Mouse (Mus musculus) megakaryocyte, embryonic 14.5 days (primary cell): ENCODE measurements around the gene Gphn. TPM values are rescaled to one million over a fixed set of nuclear protein-coding genes. Genes with fewer than 3 reads are reported as not detected.

Experiments
- H3K27me3 ChIP-seq: replicated peaks from 2 replicates; pipeline ENCODE3; 2012; ENCODE audit warnings: inconsistent platforms
- H3K36me3 ChIP-seq: replicated peaks from 2 replicates; pipeline ENCODE3; 2012; ENCODE audit warnings: low read length, inconsistent platforms, mixed read lengths
- H3K4me1 ChIP-seq: 2 replicates; pipeline ENCODE4 v1.6.1; 2012; ENCODE audit warnings: inconsistent platforms
- H3K4me3 ChIP-seq: replicated peaks from 2 replicates; pipeline ENCODE3; 2012; ENCODE audit warnings: moderate library complexity, mild to moderate bottlenecking, inconsistent platforms
- H3K9me3 ChIP-seq: 2 replicates; pipeline ENCODE4 v1.6.1; 2012; ENCODE audit warnings: inconsistent platforms
- FLI1 ChIP-seq: IDR thresholded peaks from 2 replicates; pipeline ENCODE4 v1.6.1; 2012; ENCODE audit warnings: low read length, inconsistent platforms, mixed read lengths
- GATA1 ChIP-seq: IDR thresholded peaks from 3 replicates; pipeline ENCODE4 v1.6.1; 2012; ENCODE audit warnings: mixed read lengths, low read length, inconsistent platforms, borderline replicate concordance
- polyA plus RNA-seq: library from polyadenylated mRNA; stranded (reverse); fragments of >175 nt; gene quantifications from 2 replicates; pipeline ENCODE4 v1.2.3, GENCODE M21; 2012; ENCODE audit warnings: low replicate concordance; ENCODE audit not compliant: insufficient read depth

The Gphn gene
- polyA plus RNA-seq, 1 experiment, result 6.9 TPM

- Histone ChIP-seq H3K4me3 (no peak overlapping the region), H3K27me3 (no peaks in the 10 kb centered on the region), H3K9me3 (no peaks in the 10 kb centered on the region), H3K36me3 (no peaks in the 10 kb centered on the region), H3K4me1 (no peaks in the 10 kb centered on the region)
- TF ChIP-seq GATA1 (no peak), FLI1 (no peak)
Measured at GRCm38 (mm10) chr12:78550913-78551312, 324.7 kb downstream of the Gphn start.

DNA sequence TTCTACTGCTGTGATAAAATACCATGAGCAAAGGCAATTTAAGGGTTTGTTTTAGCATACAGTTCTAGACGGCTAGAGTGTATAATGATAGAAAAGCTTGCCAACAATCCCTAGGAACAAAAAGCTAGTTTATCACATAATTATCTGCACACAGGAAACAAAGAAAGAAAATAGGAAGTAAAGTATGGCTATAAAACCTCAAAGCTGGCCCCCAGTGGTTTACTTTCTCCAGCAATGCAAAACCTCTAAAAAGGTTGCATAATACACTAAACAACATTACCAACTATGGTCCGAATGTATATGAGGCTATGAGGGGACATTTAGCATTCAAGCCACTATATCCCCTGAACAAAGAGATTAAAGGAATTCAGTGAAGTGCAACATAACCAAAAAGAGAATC, 405.6 kb downstream of the Gphn start:
- H3K4me3 ChIP-seq, result no peak overlapping the region
- H3K4me1 ChIP-seq, result no peaks in the 10 kb centered on the region; the same call in 1 of the 2 replicates
- H3K27me3 ChIP-seq, result no peaks in the 10 kb centered on the region
- H3K36me3 ChIP-seq, result peaks cover 8% of the 10 kb centered on the region
- no peak for TF ChIP-seq GATA1
- no peak for TF ChIP-seq FLI1
- no peaks in the 10 kb centered on the region for H3K9me3 ChIP-seq

- H3K27me3 ChIP-seq, result no peaks in the 10 kb centered on the region
- H3K4me3 ChIP-seq, result no peak overlapping the region
- TF ChIP-seq GATA1 (no peak), FLI1 (no peak)
- H3K9me3 ChIP-seq, result no peaks in the 10 kb centered on the region
- H3K36me3 ChIP-seq, result peaks cover 4% of the 10 kb centered on the region
- peaks cover 4% of the 10 kb centered on the region; the same call in 1 of the 2 replicates for H3K4me1 ChIP-seq
Measured at GRCm38 (mm10) chr12:78639466-78639865, 413.3 kb downstream of the Gphn start.

GRCm38 (mm10) chr12:78640086-78640485, 413.9 kb downstream of the Gphn start:
- Histone ChIP-seq H3K4me1 (peaks cover 4% of the 10 kb centered on the region; the same call in 1 of the 2 replicates), H3K9me3 (no peaks in the 10 kb centered on the region), H3K36me3 (peaks cover 4% of the 10 kb centered on the region), H3K27me3 (no peaks in the 10 kb centered on the region), H3K4me3 (no peak overlapping the region)
- TF ChIP-seq GATA1 (no peak), FLI1 (no peak)

DNA sequence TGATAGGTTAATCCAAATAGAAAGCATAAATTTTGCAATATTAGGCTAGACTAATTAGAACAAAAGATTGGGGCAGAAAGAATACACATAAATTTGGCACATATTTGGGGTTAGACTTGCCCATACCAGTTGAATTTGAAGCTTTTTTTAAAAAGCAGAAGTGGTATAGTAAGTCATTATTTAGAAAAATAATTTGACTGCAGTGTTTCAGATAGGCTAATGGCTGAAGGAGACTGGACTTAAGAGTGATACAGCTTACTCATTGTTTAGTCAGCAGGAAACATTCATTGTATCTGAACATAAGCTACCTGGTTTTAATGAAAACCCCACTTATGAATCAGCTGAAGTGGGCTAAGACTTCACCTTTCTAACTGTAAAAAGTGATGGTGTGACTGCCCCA, 415.0 kb downstream of the Gphn start:
- H3K9me3 ChIP-seq, result no peaks in the 10 kb centered on the region
- H3K36me3 ChIP-seq, result peaks cover 4% of the 10 kb centered on the region
- H3K4me3 ChIP-seq, result no peak overlapping the region
- H3K27me3 ChIP-seq, result no peaks in the 10 kb centered on the region
- H3K4me1 ChIP-seq, result peaks cover 4% of the 10 kb centered on the region; the same call in 1 of the 2 replicates
- no peak for TF ChIP-seq FLI1
- no peak for TF ChIP-seq GATA1

- Histone ChIP-seq H3K27me3 (no peaks in the 10 kb centered on the region), H3K9me3 (no peaks in the 10 kb centered on the region), H3K4me1 (peaks cover 4% of the 10 kb centered on the region; the same call in 1 of the 2 replicates), H3K36me3 (peaks cover 4% of the 10 kb centered on the region), H3K4me3 (no peak overlapping the region)
- TF ChIP-seq FLI1 (no peak), GATA1 (no peak)
Measured at GRCm38 (mm10) chr12:78643691-78644090, 417.5 kb downstream of the Gphn start.

GRCm38 (mm10) chr12:78645282-78645681, 419.1 kb downstream of the Gphn start:
- TF ChIP-seq GATA1, result no peak
- no peak for TF ChIP-seq FLI1

GRCm38 (mm10) chr12:78659718-78660304, 433.6 kb downstream of the Gphn start:
- no peak overlapping the region for H3K4me3 ChIP-seq
- peaks cover 6% of the 10 kb centered on the region; the same call in 1 of the 2 replicates for H3K4me1 ChIP-seq
- H3K9me3 ChIP-seq, result no peaks in the 10 kb centered on the region
- H3K27me3 ChIP-seq, result no peaks in the 10 kb centered on the region
- peaks cover 4% of the 10 kb centered on the region for H3K36me3 ChIP-seq
- TF ChIP-seq GATA1 (no peak), FLI1 (no peak)

More at GRCm38 (mm10) chr12:78645282-78645681, 419.1 kb downstream of the Gphn start:
- H3K4me3 ChIP-seq, result no peak overlapping the region
- peaks cover 4% of the 10 kb centered on the region; the same call in 1 of the 2 replicates for H3K4me1 ChIP-seq
- no peaks in the 10 kb centered on the region for H3K27me3 ChIP-seq
- no peaks in the 10 kb centered on the region for H3K9me3 ChIP-seq
- peaks cover 3% of the 10 kb centered on the region for H3K36me3 ChIP-seq

DNA sequence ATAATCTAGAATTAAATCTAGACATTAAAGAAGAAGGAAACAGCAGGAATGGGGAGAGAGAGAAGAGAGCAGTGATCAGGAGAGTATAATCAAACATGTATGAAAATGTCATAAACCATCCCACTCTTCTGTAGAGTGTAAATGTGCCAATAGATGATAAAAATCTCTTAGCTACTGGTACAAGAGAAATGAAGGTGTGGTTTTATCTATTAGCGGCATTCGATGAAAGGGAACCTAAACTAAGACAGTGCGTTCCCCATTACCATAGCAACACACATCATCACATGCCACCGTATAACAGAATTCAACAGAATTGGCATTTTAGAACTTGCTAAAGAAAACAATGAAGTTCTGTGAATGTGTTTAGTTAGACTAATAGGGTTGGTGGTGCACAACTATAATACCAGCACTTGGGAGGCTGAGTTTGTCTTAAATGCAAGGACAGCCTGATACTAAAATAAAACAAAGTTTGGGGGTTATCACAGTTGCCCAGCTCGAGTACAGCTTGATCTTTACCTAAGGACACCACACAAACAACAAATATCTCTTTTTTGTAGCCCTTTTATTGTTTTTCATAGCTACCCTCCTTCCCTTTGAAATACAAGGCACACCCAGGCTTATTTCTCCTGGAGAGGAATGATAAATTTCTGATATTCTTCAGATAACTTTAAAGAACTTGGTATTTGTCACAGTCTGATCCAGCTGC, 452.1 kb downstream of the Gphn start:
- no peak for TF ChIP-seq GATA1
- no peak for TF ChIP-seq FLI1
- Histone ChIP-seq H3K36me3 (no peaks in the 10 kb centered on the region), H3K4me3 (no peak overlapping the region), H3K4me1 (peaks cover 4% of the 10 kb centered on the region; the same call in 1 of the 2 replicates), H3K27me3 (no peaks in the 10 kb centered on the region), H3K9me3 (no peaks in the 10 kb centered on the region)

GRCm38 (mm10) chr12:78678807-78679189, 452.6 kb downstream of the Gphn start:
- H3K27me3 ChIP-seq, result no peaks in the 10 kb centered on the region
- peaks cover 4% of the 10 kb centered on the region; the same call in 1 of the 2 replicates for H3K4me1 ChIP-seq
- H3K9me3 ChIP-seq, result no peaks in the 10 kb centered on the region
- peaks cover 4% of the 10 kb centered on the region for H3K36me3 ChIP-seq
- TF ChIP-seq GATA1 (no peak), FLI1 (no peak)
- no peak overlapping the region for H3K4me3 ChIP-seq
